Mouse (Mus musculus): Measurements from ENCODE around the gene Atp6ap1l.

Atp6ap1l gene

DNA sequence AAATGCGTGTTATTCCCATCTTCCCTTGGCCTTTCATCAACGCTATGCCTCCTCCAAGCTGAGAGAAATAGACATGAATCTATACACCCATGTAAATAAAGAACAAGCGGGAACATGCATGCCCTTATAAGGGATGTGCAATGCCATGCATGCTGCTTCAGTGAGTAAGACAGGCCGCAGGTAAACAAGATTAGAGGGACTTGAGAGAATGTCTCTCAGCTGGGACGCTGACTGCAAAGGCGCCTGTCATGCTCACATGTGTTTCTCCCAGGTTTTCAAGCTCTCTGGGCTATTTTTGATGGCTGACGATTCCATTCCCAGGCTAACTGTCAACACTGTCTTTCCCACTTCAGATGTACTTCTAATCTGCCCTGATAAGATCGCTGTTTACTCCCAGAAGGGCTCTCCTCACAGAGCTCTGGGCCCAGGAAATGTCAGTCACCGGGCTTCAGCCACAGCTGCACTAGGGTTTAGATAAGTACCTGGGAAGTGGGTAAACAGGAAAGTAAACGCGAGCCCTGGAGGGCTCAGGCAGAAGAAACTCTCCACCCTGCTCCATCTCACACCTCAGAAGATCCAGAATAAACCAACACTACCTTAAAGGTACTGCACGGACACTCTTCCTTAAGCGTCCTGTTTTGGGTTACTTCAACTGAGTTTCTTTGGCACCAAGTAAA is 19.2 kb downstream of the Atp6ap1l start:
- DNase-seq = no peak

- DNase-seq = no peak
Observed at GRCm38 (mm10) chr13:90881727-90882429, 23.3 kb downstream of the Atp6ap1l start.

DNA sequence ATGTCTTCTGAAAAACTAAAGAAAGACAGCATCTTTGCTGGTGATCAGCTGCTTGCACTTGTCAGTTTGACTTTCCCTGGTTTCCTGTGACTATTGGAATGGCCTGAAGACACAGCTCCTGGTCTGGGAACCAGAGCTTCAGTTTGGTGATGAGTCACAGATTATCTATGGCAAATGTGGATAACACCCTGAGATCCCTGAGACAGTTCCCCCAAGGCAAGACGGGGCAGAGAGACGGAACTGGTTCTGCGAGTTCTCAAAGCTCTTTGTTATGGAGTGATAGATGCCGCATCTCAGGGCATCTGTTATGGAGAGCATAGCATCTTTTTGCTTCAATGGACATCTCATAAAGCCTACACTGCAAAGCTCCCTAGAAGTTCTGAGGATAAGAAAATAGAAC is 33.6 kb downstream of the Atp6ap1l start:
- no peak for DNase-seq

DNA sequence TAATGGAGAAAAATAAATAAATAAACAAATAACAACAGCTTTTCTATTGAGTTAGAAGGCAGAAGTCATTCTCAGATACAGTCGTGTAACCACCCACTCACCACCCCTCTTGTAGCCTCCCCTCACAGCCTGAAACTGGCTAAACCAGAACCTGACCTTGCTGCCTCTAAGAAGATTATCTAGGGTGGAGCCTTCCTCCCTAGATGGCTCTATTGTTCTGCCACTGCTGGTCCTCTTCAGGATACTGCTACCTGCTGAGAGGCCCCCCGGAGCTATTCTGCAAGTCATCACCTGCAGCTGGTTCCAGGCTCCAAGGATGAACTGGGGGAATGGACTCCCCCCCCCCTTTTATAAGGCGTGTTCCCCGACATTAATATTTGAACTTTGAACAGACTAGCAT is 36.0 kb downstream of the Atp6ap1l start:
- DNase-seq = no peak

DNA sequence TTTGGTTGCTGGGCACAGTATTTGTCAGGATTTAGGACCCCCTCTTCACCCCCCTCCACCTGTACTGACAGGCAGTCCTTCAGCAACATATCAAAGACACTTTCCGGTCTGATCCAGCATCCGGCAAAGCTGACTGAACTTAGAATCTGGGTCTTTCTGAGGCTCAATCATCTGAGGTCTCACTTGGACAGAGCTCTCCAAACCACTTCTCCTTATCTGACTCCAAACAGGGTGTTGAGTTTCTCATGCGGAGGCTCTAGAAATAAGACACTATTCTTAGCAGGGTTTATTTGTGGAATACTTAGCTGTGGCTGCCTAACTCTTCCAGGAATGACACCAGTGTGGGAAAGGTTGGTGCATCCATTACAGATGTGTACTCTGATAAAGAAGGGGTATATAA is 43.0 kb downstream of the Atp6ap1l start:
- DNase-seq = no peak

- DNase-seq = no peak
Observed at GRCm38 (mm10) chr13:90860888-90861431, 44.2 kb downstream of the Atp6ap1l start.

DNA sequence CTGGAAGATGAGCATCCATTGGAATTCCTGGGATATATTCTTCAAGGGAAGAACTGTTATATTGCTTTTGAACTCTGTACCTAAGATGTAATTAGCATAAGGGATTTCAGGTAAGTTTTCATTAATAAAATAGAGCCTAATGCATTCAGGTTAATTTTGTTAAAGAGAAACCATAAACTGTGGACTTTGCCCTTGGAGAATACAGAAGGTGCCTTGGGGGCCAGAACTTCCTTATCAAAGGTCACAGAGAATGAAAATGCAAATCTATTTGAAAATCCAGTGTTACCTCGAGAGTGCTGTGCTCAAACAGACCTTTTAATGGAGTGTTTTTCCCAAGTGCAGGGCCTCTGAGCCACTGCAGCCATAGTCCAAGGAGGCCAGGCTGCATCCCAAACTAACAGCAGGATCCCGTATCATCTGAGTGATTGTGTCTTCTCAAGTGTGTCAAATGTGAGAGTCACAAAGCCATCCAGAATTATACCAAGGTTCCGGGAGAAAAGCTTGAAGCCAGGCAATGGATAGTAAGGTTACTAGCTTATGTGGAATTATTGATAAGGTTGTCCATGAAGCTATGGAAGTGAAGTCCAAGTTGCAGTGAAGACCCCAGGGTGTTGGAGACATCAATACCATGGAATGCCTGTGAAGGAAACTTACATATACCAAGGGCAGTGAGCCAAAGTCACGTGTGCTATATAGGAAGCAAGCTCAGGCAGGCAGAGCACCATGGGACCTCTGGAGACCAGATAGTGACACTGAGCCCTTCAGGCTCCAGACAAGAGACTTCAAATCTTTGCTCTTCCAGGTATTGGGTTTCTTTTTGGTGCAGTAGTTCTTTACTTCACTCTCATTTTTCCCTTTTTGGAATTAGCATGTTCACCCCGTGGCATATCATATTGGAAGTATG is 52.2 kb downstream of the Atp6ap1l start:
- DNase-seq = no peak

- DNase-seq = no peak
Observed at GRCm38 (mm10) chr13:90851795-90852194, 53.4 kb downstream of the Atp6ap1l start.

DNA sequence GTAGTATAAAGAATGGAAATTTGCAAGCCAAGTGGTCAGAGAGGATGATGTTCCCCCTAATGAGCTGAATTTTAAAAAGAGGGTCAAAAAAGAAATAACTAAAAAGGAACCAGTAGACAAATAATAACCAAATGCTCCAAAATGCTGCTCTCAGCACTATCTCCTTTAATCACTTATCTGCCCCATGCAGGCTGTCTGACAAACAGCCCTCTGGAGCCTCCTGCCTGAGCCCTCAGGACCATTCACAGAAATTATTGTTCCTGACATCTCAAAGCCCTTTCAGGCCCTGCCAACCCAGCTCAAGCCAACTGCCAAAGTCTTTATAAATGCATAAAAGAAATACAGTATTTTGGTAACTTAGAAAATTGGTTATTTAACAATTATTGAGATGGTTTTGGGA is 61.0 kb downstream of the Atp6ap1l start:
- no peak for DNase-seq

DNA sequence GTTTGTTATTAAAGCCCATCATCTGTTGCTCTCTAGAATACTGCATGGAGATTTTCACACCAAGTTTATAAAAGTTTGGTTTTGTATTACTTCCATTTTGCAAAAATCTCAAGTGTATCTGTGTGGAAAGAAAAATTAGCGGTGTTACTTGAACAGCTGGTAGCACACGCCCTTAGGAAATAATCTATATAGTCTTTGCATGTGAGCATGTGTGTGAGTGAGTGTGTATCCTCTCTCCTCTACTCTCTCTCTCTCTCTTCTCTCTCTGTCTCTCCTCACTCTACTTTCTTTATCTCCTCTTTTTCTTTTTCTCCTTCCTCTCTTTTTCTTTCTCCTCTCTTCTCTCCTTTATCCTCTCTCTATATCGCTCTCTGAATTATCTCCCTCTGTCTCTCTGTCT is 61.7 kb downstream of the Atp6ap1l start:
- DNase-seq = no peak

DNA sequence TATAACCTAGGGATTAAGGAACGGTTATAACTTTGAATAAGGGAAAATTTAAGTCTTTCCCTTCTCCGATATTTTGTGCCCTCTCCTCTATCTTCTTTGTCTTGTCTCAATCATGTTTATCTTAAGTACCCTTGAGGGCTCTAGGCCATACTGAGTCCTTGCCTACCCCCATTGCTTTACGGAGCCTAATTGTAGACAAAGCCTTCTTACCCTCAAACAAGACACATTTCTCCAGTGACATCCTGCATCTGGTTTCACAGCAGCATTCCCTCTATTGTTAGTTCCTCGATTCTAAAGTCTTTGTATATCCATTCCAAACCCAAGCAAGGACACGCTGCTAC is 64.0 kb downstream of the Atp6ap1l start:
- no peak for DNase-seq

DNA sequence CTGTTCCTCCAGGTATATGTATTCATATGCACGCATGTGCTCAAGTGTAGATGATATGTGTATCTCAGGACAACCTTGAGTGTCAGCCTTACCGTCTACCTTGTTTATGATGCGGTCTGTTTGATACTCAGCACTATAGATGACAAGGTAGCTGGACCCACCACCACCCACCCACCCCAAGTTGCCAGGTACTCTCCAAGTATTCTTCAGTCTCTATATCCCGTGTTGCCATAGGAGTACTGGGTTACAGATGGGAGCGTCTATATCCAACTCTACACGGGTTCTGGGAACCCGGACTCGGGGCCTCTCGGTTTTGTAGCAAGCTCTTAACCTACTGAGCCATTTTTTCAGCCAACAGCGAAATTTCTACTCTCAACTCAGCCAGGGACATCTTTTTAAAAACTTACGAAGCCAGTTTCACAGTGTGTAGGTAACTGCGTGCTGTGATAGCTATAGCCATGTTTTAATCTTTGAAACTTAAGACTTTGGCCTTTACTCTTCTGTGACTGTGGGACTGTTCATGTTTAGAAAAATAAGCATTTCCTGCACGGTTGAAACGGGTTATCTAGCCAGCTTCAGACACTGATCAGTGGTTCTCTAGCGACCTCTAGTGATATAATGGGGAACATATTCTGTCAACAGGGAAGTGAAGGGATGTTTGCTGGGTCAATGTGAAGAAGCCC is 64.5 kb downstream of the Atp6ap1l start:
- no peak for DNase-seq

- no peak for DNase-seq
Observed at GRCm38 (mm10) chr13:90833641-90834207, 71.4 kb downstream of the Atp6ap1l start.
